Mouse (Mus musculus) lung, embryonic 16.5 days (tissue): ENCODE measurements around the gene Med13l. TPM values are rescaled to one million over a fixed set of nuclear protein-coding genes. Genes with fewer than 3 reads are reported as not detected.
"Not testable (repeated sequence)": the region's sequence is repeated elsewhere in the genome, so short reads cannot be mapped to it uniquely, and the experiment has no call there.

Experiments
- ATAC-seq: fragments of 200-750 bp; cut with Nextera tagmentation; 2 replicates; pipeline ENCODE4 v1.8.0; 2017; ENCODE audit warnings: low read depth, mild to moderate bottlenecking, moderate library complexity
- H3K27ac ChIP-seq: fragments of 300-500 bp; sonication (generic); 2 replicates; pipeline ENCODE4 v1.5.1; 2014; ENCODE audit warnings: mild to moderate bottlenecking, control low read depth, low read length
- H3K27me3 ChIP-seq: fragments of 300-500 bp; sonication (generic); 2 replicates; pipeline ENCODE4 v1.6.1; 2014; ENCODE audit warnings: low read depth, low read length, mixed read lengths; ENCODE audit not compliant: control insufficient read depth, insufficient read depth
- H3K36me3 ChIP-seq: fragments of 300-500 bp; sonication (generic); 2 replicates; pipeline ENCODE4 v1.6.1; 2014; ENCODE audit warnings: low read length; ENCODE audit not compliant: control insufficient read depth, insufficient read depth
- H3K4me1 ChIP-seq: fragments of 300-500 bp; sonication (generic); replicated peaks from 2 replicates; pipeline ENCODE4 v1.6.1; 2014; ENCODE audit warnings: low read length, mixed read lengths; ENCODE audit not compliant: control insufficient read depth, insufficient read depth
- H3K4me2 ChIP-seq: fragments of 300-500 bp; sonication (generic); 2 replicates; pipeline ENCODE4 v1.6.1; 2014; ENCODE audit warnings: low read depth, low read length, control low read depth
- H3K4me3 ChIP-seq: fragments of 300-500 bp; sonication (generic); 2 replicates; pipeline ENCODE4 v1.5.1; 2014; ENCODE audit warnings: mild to moderate bottlenecking, low read length, control low read depth
- H3K9ac ChIP-seq: fragments of 300-500 bp; sonication (generic); 2 replicates; pipeline ENCODE4 v1.6.1; 2014; ENCODE audit warnings: low read length, control low read depth
- H3K9me3 ChIP-seq: fragments of 300-500 bp; sonication (generic); 2 replicates; pipeline ENCODE4 v1.6.1; 2016; ENCODE audit warnings: low read length; ENCODE audit not compliant: control insufficient read depth
- WGBS: fragments of 180-500 bp; shearing (Covaris S2); extraction: QIAGEN DNeasy Blood & Tissue Kit; methylation state at CpG from one replicate; pipeline ENCODE4 v1.1.7; 2014; 5-methylcytosine and 5-hydroxymethylcytosine counted together
- polyA plus RNA-seq: library from polyadenylated mRNA; unstranded; fragments of >200 nt; fragmentation: Nextera tagmentation; extraction: Ambion mirVana; gene quantifications from 2 replicates; pipeline ENCODE4 v1.2.1, GENCODE M21; 2015

Gene Med13l
- polyA plus RNA-seq, 1 experiment from 2014 or later: 9.5 TPM

GRCm38 (mm10) chr5:118653119-118653518, 92.6 kb downstream of the Med13l start:
- ATAC-seq, H3K27ac ChIP-seq, H3K4me3 ChIP-seq, H3K9me3 ChIP-seq, H3K27me3 ChIP-seq, H3K4me2 ChIP-seq, H3K9ac ChIP-seq, H3K36me3 ChIP-seq: not testable (repeated sequence)
- 77% methylated on average over 5 of the region's 5 CpGs for WGBS
- peaks cover 34% of the 10 kb centered on the region for H3K4me1 ChIP-seq

- Histone ChIP-seq H3K27me3 (no peaks in the 10 kb centered on the region), H3K9me3 (no peaks in the 10 kb centered on the region), H3K4me2 (no peak overlapping the region), H3K4me3 (no peak overlapping the region), H3K9ac (no peak overlapping the region), H3K4me1 (peaks cover 34% of the 10 kb centered on the region), H3K36me3 (no peaks in the 10 kb centered on the region), H3K27ac (no peak overlapping the region)
- 66% methylated on average over 11 of the region's 11 CpGs for WGBS
- ATAC-seq: no peak
Observed at GRCm38 (mm10) chr5:118654599-118654998, 94.1 kb downstream of the Med13l start.

- Histone ChIP-seq H3K36me3 (no peaks in the 10 kb centered on the region), H3K4me2 (no peak overlapping the region), H3K4me1 (peaks cover 35% of the 10 kb centered on the region), H3K9ac (no peak overlapping the region), H3K9me3 (no peaks in the 10 kb centered on the region), H3K27me3 (no peaks in the 10 kb centered on the region), H3K4me3 (no peak overlapping the region), H3K27ac (no peak overlapping the region)
- 30% methylated on average over 2 of the region's 2 CpGs for WGBS
- ATAC-seq: peak; percentile 40; the same call in 1 of the 2 replicates
Observed at GRCm38 (mm10) chr5:118655025-118655424, 94.5 kb downstream of the Med13l start.

GRCm38 (mm10) chr5:118655428-118655827, 94.9 kb downstream of the Med13l start:
- H3K4me2 ChIP-seq: no peak overlapping the region
- no peak for ATAC-seq
- no peaks in the 10 kb centered on the region for H3K36me3 ChIP-seq
- H3K4me3 ChIP-seq: no peak overlapping the region
- H3K4me1 ChIP-seq: peaks cover 33% of the 10 kb centered on the region
- H3K9me3 ChIP-seq: no peaks in the 10 kb centered on the region
- no peaks in the 10 kb centered on the region for H3K27me3 ChIP-seq
- no peak overlapping the region for H3K9ac ChIP-seq
- 28% methylated on average over 7 of the region's 7 CpGs for WGBS
- no peak overlapping the region for H3K27ac ChIP-seq

- Histone ChIP-seq H3K27me3 (no peaks in the 10 kb centered on the region), H3K4me1 (peaks cover 28% of the 10 kb centered on the region), H3K4me3 (no peak overlapping the region), H3K9me3 (no peaks in the 10 kb centered on the region), H3K27ac (peak overlapping the region; percentile 71), H3K36me3 (no peaks in the 10 kb centered on the region), H3K9ac (no peak overlapping the region), H3K4me2 (no peak overlapping the region)
- ATAC-seq: 0 out of 2 replicates have a peak, but pooled peaks have one; percentile 27
- WGBS: 59% methylated on average over 6 of the region's 6 CpGs
Observed at GRCm38 (mm10) chr5:118655966-118656365, 95.5 kb downstream of the Med13l start.

- Histone ChIP-seq H3K4me2 (no peak overlapping the region), H3K27me3 (no peaks in the 10 kb centered on the region), H3K27ac (no peak overlapping the region), H3K4me1 (peaks cover 25% of the 10 kb centered on the region), H3K9ac (no peak overlapping the region), H3K9me3 (no peaks in the 10 kb centered on the region), H3K4me3 (no peak overlapping the region), H3K36me3 (no peaks in the 10 kb centered on the region)
- no peak for ATAC-seq
- WGBS: 85% methylated on average over 7 of the region's 7 CpGs
Observed at GRCm38 (mm10) chr5:118658256-118658837, 97.9 kb downstream of the Med13l start.

DNA sequence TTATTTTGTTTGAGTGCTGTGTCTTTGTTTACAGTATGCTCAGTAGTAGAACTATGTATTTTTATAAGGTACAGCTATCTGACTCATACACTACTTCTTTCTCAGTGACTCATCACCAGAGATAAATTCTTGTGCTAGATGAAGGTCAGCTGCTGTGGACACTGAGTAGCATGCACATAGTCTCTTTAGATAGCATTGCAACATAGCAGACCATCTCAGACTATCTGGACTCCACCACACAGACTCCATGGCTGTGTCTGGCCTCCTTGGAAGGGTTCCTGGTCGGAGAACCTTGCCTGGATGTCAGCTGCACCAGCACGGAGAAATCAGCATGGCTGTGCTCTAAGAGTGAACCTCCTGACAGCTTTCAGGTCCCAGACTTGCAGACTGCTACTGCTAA, 99.2 kb downstream of the Med13l start:
- Histone ChIP-seq H3K4me3 (no peak overlapping the region), H3K27me3 (no peaks in the 10 kb centered on the region), H3K9ac (no peak overlapping the region), H3K9me3 (no peaks in the 10 kb centered on the region), H3K4me2 (no peak overlapping the region), H3K36me3 (no peaks in the 10 kb centered on the region), H3K4me1 (peaks cover 20% of the 10 kb centered on the region), H3K27ac (no peak overlapping the region)
- peak; percentile 59 for ATAC-seq
- WGBS: 48% methylated on average over 2 of the region's 2 CpGs

GRCm38 (mm10) chr5:118661751-118662150, 101.3 kb downstream of the Med13l start:
- H3K9me3 ChIP-seq: no peaks in the 10 kb centered on the region
- no peaks in the 10 kb centered on the region for H3K36me3 ChIP-seq
- ATAC-seq: no peak
- no peak overlapping the region for H3K9ac ChIP-seq
- H3K4me3 ChIP-seq: no peak overlapping the region
- no peaks in the 10 kb centered on the region for H3K27me3 ChIP-seq
- no peak overlapping the region for H3K4me2 ChIP-seq
- WGBS: 59% methylated on average over 5 of the region's 5 CpGs
- no peak overlapping the region for H3K27ac ChIP-seq
- peaks cover 14% of the 10 kb centered on the region for H3K4me1 ChIP-seq

- peak; percentile 69 for ATAC-seq
- Histone ChIP-seq H3K4me3 (no peak overlapping the region), H3K4me2 (no peak overlapping the region), H3K27me3 (no peaks in the 10 kb centered on the region), H3K4me1 (peaks cover 15% of the 10 kb centered on the region; the same call in 1 of the 2 replicates), H3K27ac (no peak overlapping the region), H3K36me3 (no peaks in the 10 kb centered on the region), H3K9me3 (no peaks in the 10 kb centered on the region), H3K9ac (no peak overlapping the region)
- WGBS: 51% methylated on average over 6 of the region's 6 CpGs
Observed at GRCm38 (mm10) chr5:118663999-118664398, 103.5 kb downstream of the Med13l start.

GRCm38 (mm10) chr5:118665023-118665422, 104.5 kb downstream of the Med13l start:
- Histone ChIP-seq H3K9ac (no peak overlapping the region), H3K4me2 (no peak overlapping the region), H3K27ac (no peak overlapping the region), H3K27me3 (no peaks in the 10 kb centered on the region), H3K4me1 (peaks cover 11% of the 10 kb centered on the region; the same call in 1 of the 2 replicates), H3K36me3 (no peaks in the 10 kb centered on the region), H3K4me3 (no peak overlapping the region), H3K9me3 (no peaks in the 10 kb centered on the region)
- WGBS: 64% methylated on average over 8 of the region's 8 CpGs
- ATAC-seq: no peak
